Mouse (Mus musculus) stomach, postnatal 0 days (tissue): Measurements from ENCODE around the gene Chn2. TPM values are rescaled to one million over a fixed set of nuclear protein-coding genes. Genes with fewer than 3 reads are reported as not detected.

ENCODE experiments used
- ATAC-seq: fragments of 200-750 bp; cut with Nextera tagmentation; 2 replicates; pipeline ENCODE4 v1.8.0; 2017; ENCODE audit not compliant: low FRiP score, low TSS enrichment
- DNase-seq: peaks from one replicate; pipeline ENCODE4 v3.0.0-alpha.2; 2016; ENCODE audit warnings: low spot score
- H3K27ac ChIP-seq: fragments of 300-500 bp; sonication (generic); replicated peaks from 2 replicates; pipeline ENCODE4 v1.5.1; 2014; ENCODE audit warnings: mild to moderate bottlenecking, control low read depth
- H3K27me3 ChIP-seq: fragments of 300-500 bp; sonication (generic); 2 replicates; pipeline ENCODE4 v1.6.1; 2014; ENCODE audit warnings: low read length; ENCODE audit not compliant: control insufficient read depth, insufficient read depth
- H3K36me3 ChIP-seq: fragments of 300-500 bp; sonication (generic); 2 replicates; pipeline ENCODE4 v1.6.1; 2014; ENCODE audit warnings: low read length, mixed read lengths; ENCODE audit not compliant: control insufficient read depth, insufficient read depth
- H3K4me1 ChIP-seq: fragments of 300-500 bp; sonication (generic); replicated peaks from 2 replicates; pipeline ENCODE4 v1.6.1; 2014; ENCODE audit warnings: antibody characterized with exemption; ENCODE audit not compliant: control insufficient read depth, insufficient read depth
- H3K4me2 ChIP-seq: fragments of 300-500 bp; sonication (generic); replicated peaks from 2 replicates; pipeline ENCODE4 v1.6.1; 2014; ENCODE audit warnings: low read depth, mild to moderate bottlenecking, control low read depth, moderate library complexity
- H3K4me3 ChIP-seq: fragments of 300-500 bp; sonication (generic); 2 replicates; pipeline ENCODE4 v1.5.1; 2014; ENCODE audit warnings: low read depth, low read length, control low read depth
- H3K9ac ChIP-seq: fragments of 300-500 bp; sonication (generic); 2 replicates; pipeline ENCODE4 v1.6.1; 2014; ENCODE audit warnings: mild to moderate bottlenecking, low read length, control low read depth, mixed read lengths
- H3K9me3 ChIP-seq: fragments of 300-500 bp; sonication (generic); 2 replicates; pipeline ENCODE4 v1.6.1; 2016; ENCODE audit warnings: low read length; ENCODE audit not compliant: control insufficient read depth
- CTCF ChIP-seq: IDR thresholded peaks from 2 replicates; pipeline ENCODE4 v1.5.1; 2016; ENCODE audit warnings: antibody characterized with exemption, low read depth, mild to moderate bottlenecking, moderate library complexity
- EP300 ChIP-seq: optimal IDR thresholded peaks from 2 replicates; pipeline ENCODE3; 2016; ENCODE audit warnings: antibody characterized with exemption
- WGBS: fragments of 180-500 bp; shearing (Covaris S2); extraction: QIAGEN DNeasy Blood & Tissue Kit; methylation state at CpG from one replicate; pipeline ENCODE4 v1.1.7; 2014; 5-methylcytosine and 5-hydroxymethylcytosine counted together
- polyA plus RNA-seq: library from polyadenylated mRNA; unstranded; fragments of >200 nt; fragmentation: Nextera tagmentation; extraction: Ambion mirVana; gene quantifications from 2 replicates; pipeline ENCODE4 v1.2.1, GENCODE M21; 2015

Gene Chn2
- polyA plus RNA-seq, 1 experiment from 2014 or later = 19.1 TPM

DNA sequence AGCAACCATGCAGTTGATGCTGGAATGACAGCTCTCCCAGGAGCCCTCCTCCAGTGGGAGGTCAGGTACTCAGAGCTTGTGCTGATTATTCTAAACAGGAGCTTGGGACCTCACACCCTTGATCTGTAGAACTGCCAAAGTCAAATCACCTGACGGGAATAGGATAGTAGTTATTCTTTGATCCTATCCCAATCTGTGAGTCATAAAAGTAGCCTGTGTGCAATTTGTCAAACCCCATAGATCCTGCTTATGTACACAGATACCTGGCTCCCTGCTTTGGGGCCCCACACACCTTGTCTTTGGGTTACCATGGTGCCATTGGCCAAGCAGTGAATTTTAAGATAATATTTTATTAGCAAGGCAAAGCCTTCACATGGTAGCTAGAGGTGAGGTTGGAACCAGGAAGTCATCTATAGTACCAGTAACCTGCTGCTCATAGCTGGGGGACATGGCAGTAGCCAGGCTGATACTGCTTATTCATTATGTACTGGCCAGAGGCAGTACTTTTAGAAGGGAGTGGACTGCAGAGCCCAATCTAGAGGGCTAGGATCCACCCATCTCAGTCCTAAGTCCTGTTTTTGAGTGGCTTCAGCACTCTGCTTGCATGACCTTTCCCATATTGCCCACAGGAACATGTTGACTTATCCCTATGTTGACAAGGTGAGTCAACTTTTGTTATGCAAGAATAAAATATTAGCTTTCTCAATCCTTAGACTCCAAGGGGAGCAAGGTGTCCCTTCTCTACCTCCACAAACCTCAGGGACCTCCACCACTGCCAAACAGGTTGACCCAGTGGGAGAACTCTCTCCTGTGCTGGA lies 139.9 kb downstream of the Chn2 start:
- H3K36me3 ChIP-seq = no peaks in the 10 kb centered on the region
- whole genome bisulfite sequencing = 50% methylated on average over 1 of the region's 1 CpGs
- H3K9me3 ChIP-seq = no peaks in the 10 kb centered on the region
- no peak for TF ChIP-seq EP300
- no peak for TF ChIP-seq CTCF
- H3K4me2 ChIP-seq = no peak overlapping the region
- no peak overlapping the region for H3K9ac ChIP-seq
- H3K4me3 ChIP-seq = no peak overlapping the region
- DNase-seq (peak; percentile 57), ATAC-seq (peak; percentile 94)
- H3K27ac ChIP-seq = peak overlapping the region; percentile 76
- H3K4me1 ChIP-seq = no peaks in the 10 kb centered on the region; the same call in 1 of the 2 replicates
- no peaks in the 10 kb centered on the region for H3K27me3 ChIP-seq

- TF ChIP-seq CTCF (no peak), EP300 (no peak)
- no peaks in the 10 kb centered on the region for H3K27me3 ChIP-seq
- no peak for DNase-seq
- H3K9ac ChIP-seq = no peak overlapping the region
- H3K4me3 ChIP-seq = no peak overlapping the region
- H3K27ac ChIP-seq = peak overlapping the region; percentile 76
- no peaks in the 10 kb centered on the region; the same call in 1 of the 2 replicates for H3K4me1 ChIP-seq
- WGBS = 51% methylated on average over 6 of the region's 6 CpGs
- no peak for ATAC-seq
- no peaks in the 10 kb centered on the region for H3K36me3 ChIP-seq
- no peaks in the 10 kb centered on the region for H3K9me3 ChIP-seq
- no peak overlapping the region for H3K4me2 ChIP-seq
Observed at GRCm38 (mm10) chr6:54179874-54180212, 140.5 kb downstream of the Chn2 start.

DNA sequence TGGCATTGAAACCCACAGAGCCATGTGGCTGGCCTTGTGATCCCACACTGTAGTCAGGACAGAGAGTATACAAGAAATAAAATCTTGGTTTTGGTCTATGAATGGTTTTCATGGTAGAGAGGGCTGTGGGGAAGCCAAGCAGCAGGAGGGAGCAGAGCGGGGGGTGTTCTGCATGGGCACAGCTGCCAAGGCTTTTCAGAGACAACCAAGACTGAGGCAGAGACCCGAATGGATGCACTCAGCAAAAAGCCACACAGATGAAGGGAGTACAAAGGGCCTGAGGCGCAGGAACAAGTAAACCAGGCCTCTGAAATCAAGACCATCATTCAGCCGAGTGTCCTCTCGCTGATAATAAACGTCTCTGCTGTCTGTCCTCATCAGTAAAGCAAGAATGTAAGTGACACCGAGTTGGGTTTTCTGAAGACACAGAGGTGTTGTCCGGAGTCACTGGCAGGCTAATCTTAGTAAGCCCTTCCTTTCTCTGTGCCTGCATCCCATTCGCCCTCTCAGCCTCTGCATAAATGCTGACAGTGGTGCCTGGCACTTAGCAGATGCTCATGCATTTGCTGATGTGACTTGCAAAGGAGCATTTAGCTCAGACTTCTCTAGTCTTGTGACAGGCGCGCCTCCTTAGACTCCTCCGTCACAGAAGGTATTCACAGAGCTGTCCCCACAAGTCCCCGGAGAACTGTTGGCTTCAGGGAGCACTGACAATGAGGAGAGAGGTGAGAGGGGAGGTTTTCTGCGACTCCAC lies 144.6 kb downstream of the Chn2 start:
- Histone ChIP-seq H3K4me3 (no peak overlapping the region), H3K27me3 (no peaks in the 10 kb centered on the region), H3K4me2 (no peak overlapping the region), H3K4me1 (no peaks in the 10 kb centered on the region; the same call in 1 of the 2 replicates), H3K9me3 (no peaks in the 10 kb centered on the region), H3K9ac (no peak overlapping the region), H3K36me3 (no peaks in the 10 kb centered on the region), H3K27ac (no peak overlapping the region)
- no peak for TF ChIP-seq EP300
- no peak for TF ChIP-seq CTCF
- no peak for ATAC-seq
- no peak for DNase-seq
- 73% methylated on average over 14 of the region's 14 CpGs for WGBS

DNA sequence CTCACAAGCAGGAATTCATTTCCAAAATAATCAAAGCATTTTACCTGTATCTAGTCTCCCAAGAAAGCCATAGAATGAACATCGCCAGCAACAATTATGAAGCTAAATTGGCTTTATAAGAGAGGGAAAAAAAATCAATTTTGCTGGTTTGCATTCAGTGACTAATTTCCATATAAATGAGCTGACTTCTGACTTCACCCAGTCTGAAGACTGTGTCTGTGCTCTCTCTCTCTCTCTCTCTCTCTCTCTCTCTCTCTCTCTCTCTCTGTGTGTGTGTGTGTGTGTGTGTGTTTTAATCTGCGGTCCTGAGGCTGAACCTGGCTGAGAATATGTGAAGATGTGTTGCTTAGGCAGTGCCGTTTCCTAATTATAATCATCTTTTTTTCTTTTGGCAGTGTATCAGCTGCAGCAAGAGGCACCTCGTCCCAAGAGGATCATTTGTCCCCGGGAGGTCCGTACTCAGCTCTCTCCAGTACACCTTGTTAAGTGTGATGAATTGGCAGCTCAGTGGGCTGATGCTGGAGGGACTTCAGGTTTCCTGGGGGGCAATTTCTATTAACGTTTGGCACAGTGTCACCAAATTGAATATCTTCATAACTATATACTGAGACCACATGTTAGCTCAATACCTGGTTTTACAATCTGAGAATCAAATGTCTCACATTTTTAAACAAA lies 154.4 kb downstream of the Chn2 start:
- Histone ChIP-seq H3K4me3 (no peak overlapping the region), H3K27ac (no peak overlapping the region), H3K27me3 (no peaks in the 10 kb centered on the region), H3K9ac (no peak overlapping the region), H3K4me1 (no peaks in the 10 kb centered on the region), H3K9me3 (no peaks in the 10 kb centered on the region), H3K36me3 (no peaks in the 10 kb centered on the region), H3K4me2 (no peak overlapping the region)
- DNase-seq = no peak
- WGBS = 68% methylated on average over 7 of the region's 7 CpGs
- no peak for TF ChIP-seq EP300
- no peak for TF ChIP-seq CTCF
- ATAC-seq = no peak

GRCm38 (mm10) chr6:54197821-54198412 lies 158.6 kb downstream of the Chn2 start:
- Histone ChIP-seq H3K9ac (no peak overlapping the region), H3K4me3 (no peak overlapping the region), H3K36me3 (no peaks in the 10 kb centered on the region), H3K27me3 (no peaks in the 10 kb centered on the region), H3K9me3 (no peaks in the 10 kb centered on the region), H3K4me1 (no peaks in the 10 kb centered on the region), H3K4me2 (no peak overlapping the region), H3K27ac (no peak overlapping the region)
- 92% methylated on average over 5 of the region's 5 CpGs for WGBS
- TF ChIP-seq EP300 = no peak
- no peak for TF ChIP-seq CTCF
- DNase-seq = no peak
- ATAC-seq = no peak
